Mouse (Mus musculus) lung, postnatal 0 days (tissue): ENCODE data around the gene Gas2l3. TPM values are rescaled to one million over a fixed set of nuclear protein-coding genes. Genes with fewer than 3 reads are reported as not detected.

Experiments
- ATAC-seq: fragments of 200-750 bp; cut with Nextera tagmentation; 2 replicates; pipeline ENCODE4 v1.8.0; 2017; ENCODE audit warnings: moderate library complexity
- DNase-seq: peaks from one replicate; pipeline ENCODE4 v3.0.0-alpha.2; 2016; ENCODE audit warnings: low spot score
- H3K27ac ChIP-seq: fragments of 300-500 bp; sonication (generic); 2 replicates; pipeline ENCODE4 v1.5.1; 2014; ENCODE audit warnings: antibody characterized with exemption, mild to moderate bottlenecking, low read length, mixed read lengths
- H3K27me3 ChIP-seq: fragments of 300-500 bp; sonication (generic); replicated peaks from 2 replicates; pipeline ENCODE4 v1.6.1; 2014; ENCODE audit warnings: low read length, mixed read lengths; ENCODE audit not compliant: insufficient read depth
- H3K36me3 ChIP-seq: fragments of 300-500 bp; sonication (generic); 2 replicates; pipeline ENCODE4 v1.6.1; 2014; ENCODE audit warnings: low read length, mixed read lengths; ENCODE audit not compliant: insufficient read depth
- H3K4me1 ChIP-seq: fragments of 300-500 bp; sonication (generic); 2 replicates; pipeline ENCODE4 v1.6.1; 2014; ENCODE audit warnings: antibody characterized with exemption, low read depth, low read length, mixed read lengths; ENCODE audit not compliant: insufficient read depth
- H3K4me2 ChIP-seq: fragments of 300-500 bp; sonication (generic); replicated peaks from 2 replicates; pipeline ENCODE4 v1.6.1; 2014; ENCODE audit warnings: low read depth, mild to moderate bottlenecking, low read length, moderate library complexity, mixed read lengths
- H3K4me3 ChIP-seq: fragments of 300-500 bp; sonication (generic); 2 replicates; pipeline ENCODE4 v1.5.1; 2014; ENCODE audit warnings: low read depth, low read length
- H3K9ac ChIP-seq: fragments of 300-500 bp; sonication (generic); replicated peaks from 2 replicates; pipeline ENCODE4 v1.6.1; 2014; ENCODE audit warnings: low read depth, mild to moderate bottlenecking
- H3K9me3 ChIP-seq: fragments of 300-500 bp; sonication (generic); 2 replicates; pipeline ENCODE4 v1.6.1; 2016; ENCODE audit warnings: low read length, mixed read lengths
- CTCF ChIP-seq: IDR thresholded peaks from 2 replicates; pipeline ENCODE4 v1.5.1; 2016; ENCODE audit warnings: antibody characterized with exemption, mild to moderate bottlenecking
- EP300 ChIP-seq: IDR thresholded peaks from 2 replicates; pipeline ENCODE4 v1.6.1; 2016; ENCODE audit warnings: antibody characterized with exemption, mild to moderate bottlenecking, control low read depth
- WGBS: fragments of 180-500 bp; shearing (Covaris S2); extraction: QIAGEN DNeasy Blood & Tissue Kit; methylation state at CpG from one replicate; pipeline ENCODE4 v1.1.7; 2014; 5-methylcytosine and 5-hydroxymethylcytosine counted together
- polyA plus RNA-seq: library from polyadenylated mRNA; unstranded; fragments of >200 nt; fragmentation: Nextera tagmentation; extraction: Ambion mirVana; gene quantifications from 2 replicates; pipeline ENCODE4 v1.2.1, GENCODE M21; 2015

Gas2l3 gene
- polyA plus RNA-seq, 1 experiment from 2014 or later = 1.5 TPM

DNA sequence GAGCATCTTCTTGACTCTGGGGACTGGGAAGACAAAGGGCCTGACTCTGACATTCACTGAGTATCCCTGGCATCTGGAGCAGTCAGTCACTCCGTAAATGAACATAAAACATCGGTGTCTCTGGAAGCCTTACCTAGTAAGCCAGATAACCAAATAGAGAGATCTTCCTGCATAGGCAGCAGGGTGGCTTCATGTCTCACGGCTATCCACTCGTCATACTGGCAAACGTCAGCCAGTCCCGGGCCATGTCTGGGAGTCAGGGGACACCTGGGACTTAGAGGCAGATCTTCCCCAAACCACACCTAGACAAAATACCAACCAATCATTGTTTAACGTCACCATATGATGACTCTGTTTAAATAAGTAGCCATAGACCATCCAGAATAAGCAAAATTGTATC lies 13.0 kb downstream of the Gas2l3 start:
- DNase-seq = no peak
- TF ChIP-seq EP300 = no peak
- no peak for TF ChIP-seq CTCF
- H3K4me1 ChIP-seq = no peaks in the 10 kb centered on the region
- no peaks in the 10 kb centered on the region for H3K9me3 ChIP-seq
- no peaks in the 10 kb centered on the region for H3K27me3 ChIP-seq
- ATAC-seq = no peak
- H3K4me2 ChIP-seq = no peak overlapping the region
- H3K36me3 ChIP-seq = no peaks in the 10 kb centered on the region
- 90% methylated on average over 7 of the region's 7 CpGs for WGBS
- no peak overlapping the region for H3K9ac ChIP-seq
- no peak overlapping the region for H3K4me3 ChIP-seq
- H3K27ac ChIP-seq = no peak overlapping the region

DNA sequence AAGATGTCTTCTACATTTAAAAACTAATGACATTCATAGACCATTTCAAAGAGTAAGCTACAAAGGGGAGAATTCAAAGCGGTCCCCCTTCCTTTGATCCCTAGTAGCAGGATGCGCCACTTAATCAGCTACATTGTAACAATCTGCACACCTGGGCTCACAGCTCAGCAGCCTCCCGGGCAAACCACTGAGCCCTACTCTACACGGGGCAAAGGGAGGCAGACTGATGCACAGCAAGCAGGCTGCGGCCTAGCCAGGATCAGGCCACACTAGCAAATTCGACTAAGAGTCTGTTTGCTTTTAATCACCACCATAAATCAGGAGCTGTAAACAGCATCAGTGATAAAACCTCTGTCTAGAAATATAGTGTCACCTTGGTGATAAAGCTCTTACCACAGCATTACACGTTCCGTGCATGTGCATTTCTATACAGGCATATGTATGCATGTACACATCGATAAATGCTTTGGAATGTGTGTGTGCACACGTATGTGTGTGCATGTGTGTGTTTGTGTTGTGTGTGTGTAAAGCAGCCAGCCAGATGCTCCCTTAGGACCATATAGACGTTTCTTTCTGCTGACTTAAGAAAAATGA lies 18.9 kb downstream of the Gas2l3 start:
- Histone ChIP-seq H3K9ac (no peak overlapping the region), H3K36me3 (no peaks in the 10 kb centered on the region), H3K4me1 (no peaks in the 10 kb centered on the region), H3K4me2 (no peak overlapping the region), H3K9me3 (no peaks in the 10 kb centered on the region), H3K27me3 (no peaks in the 10 kb centered on the region), H3K4me3 (no peak overlapping the region), H3K27ac (no peak overlapping the region)
- TF ChIP-seq CTCF = no peak
- TF ChIP-seq EP300 = no peak
- no peak for ATAC-seq
- WGBS = 89% methylated on average over 11 of the region's 11 CpGs
- DNase-seq = no peak

GRCm38 (mm10) chr10:89424217-89424616 lies 19.6 kb downstream of the Gas2l3 start:
- DNase-seq (no peak), ATAC-seq (no peak)
- WGBS = 86% methylated on average over 9 of the region's 9 CpGs
- Histone ChIP-seq H3K9ac (no peak overlapping the region), H3K9me3 (no peaks in the 10 kb centered on the region), H3K36me3 (no peaks in the 10 kb centered on the region), H3K4me3 (no peak overlapping the region), H3K27ac (no peak overlapping the region), H3K4me1 (no peaks in the 10 kb centered on the region), H3K4me2 (no peak overlapping the region), H3K27me3 (no peaks in the 10 kb centered on the region)
- no peak for TF ChIP-seq CTCF
- TF ChIP-seq EP300 = no peak

DNA sequence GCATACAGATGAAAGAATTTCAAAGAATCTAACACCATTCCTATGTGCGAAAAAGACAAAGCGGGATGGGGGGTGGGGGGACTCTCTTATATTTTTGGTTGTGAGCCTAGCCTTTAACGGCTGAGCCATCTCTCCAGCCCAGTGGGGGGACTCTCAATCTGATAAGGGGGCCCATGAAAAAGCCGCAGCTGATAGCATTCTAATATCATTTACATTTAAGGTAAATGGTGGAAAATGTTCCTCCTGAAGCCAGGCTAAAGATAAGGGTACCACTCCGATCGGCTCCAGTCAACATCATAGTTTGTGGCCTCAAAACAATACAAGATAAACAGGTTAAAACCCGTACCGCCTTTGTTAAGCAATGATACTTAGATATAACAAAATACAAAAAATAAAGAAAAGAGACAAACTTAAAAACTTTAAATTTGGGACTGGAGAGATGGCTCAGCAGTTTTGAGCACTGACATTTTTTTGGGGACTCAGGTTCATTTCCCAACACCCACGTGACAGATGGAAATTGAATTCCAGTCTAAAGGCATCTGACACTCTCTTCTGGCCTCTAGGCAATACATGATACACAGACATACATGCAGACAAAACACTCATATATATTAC lies 20.5 kb downstream of the Gas2l3 start:
- Histone ChIP-seq H3K4me2 (no peak overlapping the region), H3K36me3 (no peaks in the 10 kb centered on the region), H3K4me1 (no peaks in the 10 kb centered on the region), H3K27me3 (no peaks in the 10 kb centered on the region), H3K9me3 (no peaks in the 10 kb centered on the region), H3K4me3 (no peak overlapping the region), H3K9ac (no peak overlapping the region), H3K27ac (no peak overlapping the region)
- ATAC-seq (no peak), DNase-seq (no peak)
- WGBS = 89% methylated on average over 9 of the region's 9 CpGs
- no peak for TF ChIP-seq CTCF
- TF ChIP-seq EP300 = no peak

DNA sequence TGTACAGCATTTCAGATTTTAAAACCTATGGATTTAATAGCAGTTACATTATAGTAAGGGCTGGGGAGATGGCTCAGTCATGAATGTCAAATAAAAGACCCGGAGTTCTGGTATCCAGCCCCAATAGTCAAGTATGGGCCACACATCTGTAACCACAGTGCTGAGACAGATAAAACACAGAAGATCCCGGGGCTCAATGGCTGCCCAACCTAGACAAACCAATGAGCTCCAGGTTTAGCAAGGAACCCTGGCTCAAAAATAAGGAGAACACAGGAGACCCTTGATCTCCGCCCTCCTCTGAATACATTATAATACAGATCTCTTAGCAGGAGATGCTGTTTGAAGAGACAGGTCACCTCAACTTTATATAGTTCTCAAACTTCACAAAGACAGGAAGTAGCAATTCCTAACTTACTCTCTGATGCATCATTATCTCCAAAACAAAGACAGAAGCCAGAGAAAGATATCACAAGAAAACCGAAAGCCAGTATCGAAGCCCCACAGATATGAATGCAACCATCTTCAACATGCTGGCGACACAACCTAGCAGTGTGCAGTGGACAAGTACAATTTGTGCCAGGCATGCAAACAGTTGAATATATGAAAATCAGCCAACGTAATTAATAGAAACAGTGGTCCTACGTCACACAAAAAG lies 21.1 kb downstream of the Gas2l3 start:
- no peak overlapping the region for H3K4me2 ChIP-seq
- H3K4me3 ChIP-seq = no peak overlapping the region
- no peaks in the 10 kb centered on the region for H3K36me3 ChIP-seq
- WGBS = 87% methylated on average over 8 of the region's 8 CpGs
- TF ChIP-seq EP300 (no peak), CTCF (no peak)
- H3K4me1 ChIP-seq = no peaks in the 10 kb centered on the region
- DNase-seq = no peak
- H3K9ac ChIP-seq = no peak overlapping the region
- H3K27me3 ChIP-seq = no peaks in the 10 kb centered on the region
- no peak for ATAC-seq
- H3K27ac ChIP-seq = no peak overlapping the region
- no peaks in the 10 kb centered on the region for H3K9me3 ChIP-seq

- DNase-seq = no peak
- Histone ChIP-seq H3K4me2 (no peak overlapping the region), H3K9me3 (no peaks in the 10 kb centered on the region), H3K9ac (no peak overlapping the region), H3K4me3 (no peak overlapping the region), H3K27ac (no peak overlapping the region), H3K27me3 (no peaks in the 10 kb centered on the region), H3K4me1 (no peaks in the 10 kb centered on the region), H3K36me3 (peaks cover 11% of the 10 kb centered on the region; the same call in 1 of the 2 replicates)
- TF ChIP-seq EP300 = no peak
- ATAC-seq = no peak
- 93% methylated on average over 2 of the region's 2 CpGs for WGBS
Measured at GRCm38 (mm10) chr10:89417966-89418365, 25.8 kb downstream of the Gas2l3 start.
